Mouse (Mus musculus) stomach, postnatal 0 days (tissue): ENCODE measurements around the gene Nup54.

Source experiments
- CTCF ChIP-seq: IDR thresholded peaks from 2 replicates; pipeline ENCODE4 v1.5.1; 2016; ENCODE audit warnings: antibody characterized with exemption, low read depth, mild to moderate bottlenecking, moderate library complexity
- EP300 ChIP-seq: optimal IDR thresholded peaks from 2 replicates; pipeline ENCODE3; 2016; ENCODE audit warnings: antibody characterized with exemption

DNA sequence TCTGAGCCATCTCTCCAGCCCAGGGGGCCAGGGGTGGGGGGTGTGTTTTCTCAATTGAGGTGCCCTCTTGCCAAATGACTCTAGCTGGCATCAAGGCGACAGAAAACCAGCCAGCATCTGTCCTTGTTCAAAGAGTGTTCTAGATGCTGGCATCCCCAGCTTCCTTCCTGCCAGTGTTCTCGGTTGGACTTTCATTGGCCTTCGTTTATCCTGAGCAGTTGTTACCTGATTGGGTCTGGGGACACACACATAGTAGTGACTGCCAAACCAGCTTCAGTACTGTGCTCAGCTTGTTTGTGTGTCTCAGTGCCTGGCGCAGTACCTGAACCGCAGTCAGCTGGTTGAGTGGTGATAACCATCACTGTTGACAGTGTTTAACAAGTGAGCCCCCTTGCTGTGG is 48.9 kb downstream of the Nup54 start:
- TF ChIP-seq CTCF (no peak), EP300 (no peak)
